Comparison of ENCODE assay signal across 8 mouse cellular contexts in the genomic region with DNA sequence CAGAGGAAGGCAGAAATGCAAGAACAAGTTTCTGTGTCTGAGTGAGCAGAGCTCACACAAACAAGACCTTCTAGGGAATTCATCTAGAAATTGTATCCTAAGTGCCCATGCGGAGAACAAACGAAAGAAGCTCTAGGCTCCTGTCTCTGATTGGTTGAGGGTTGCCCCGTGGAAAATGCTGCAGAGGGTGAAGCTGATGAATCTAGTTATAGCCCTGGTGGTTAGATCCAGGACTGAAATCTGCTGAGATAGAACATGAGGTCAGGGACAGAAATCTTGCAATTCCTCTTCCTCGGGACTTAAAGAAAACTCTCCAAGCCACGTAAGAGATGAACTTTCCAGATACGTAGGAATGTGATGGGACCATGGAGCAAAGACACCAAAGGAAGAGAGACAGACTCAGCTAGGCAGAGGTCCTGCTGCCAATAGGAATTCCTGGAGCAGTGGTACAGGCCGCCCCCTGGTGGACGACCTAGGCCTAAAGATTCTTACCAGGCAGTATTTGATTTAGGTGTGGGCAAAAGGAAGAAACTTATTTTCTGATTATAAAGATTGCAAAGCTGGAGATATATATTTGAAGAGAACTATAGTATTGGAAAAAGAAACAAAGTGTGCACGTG. TPM values are rescaled to one million over a fixed set of nuclear protein-coding genes. Genes with fewer than 3 reads are reported as not detected.
DNase-seq lines count a peak whose midpoint lies in the region.

No protein-coding gene starts in this region.

- DNase-seq in B cell, adult 2 months, result peak; percentile 78 to 81
- DNase-seq in Muller cell, postnatal 12 days (ENCODE audit: inconsistent ontology term), result peak; percentile 78
- DNase-seq in cerebellum, adult 9-11 months, result peak; percentile 52
- peak; percentile 84 for DNase-seq in gastrocnemius, postnatal 10 days
- DNase-seq in layer of hippocampus, adult 11-12 months (ENCODE audit: low spot score), result peak; percentile 81
- peak; percentile 84 for DNase-seq in lung, postnatal 10 days
- DNase-seq in right cerebral cortex, postnatal 25 days, result peak; percentile 68
- peak; percentile 73 to 79 for DNase-seq in urinary bladder, postnatal 36 days (ENCODE audit: low spot score in 2 of 2)

RNA-seq across cellular contexts. Expression of a gene that starts 2.8 kb away (rescaled TPM):
- total RNA-seq in gastrocnemius, postnatal 10 days (2021), result not detected

RNA-seq across cellular contexts. Expression of a gene that starts 46.9 kb away (rescaled TPM):
- total RNA-seq in gastrocnemius, postnatal 10 days (2021), result 10 to 100 TPM; 26.7 to 28.0 TPM

Comparison
In these comparisons a context has a peak if more than half of its experiments do, and no peak if none do; other contexts are left out.
1. Peak in every context shown above with its lines: DNase-seq.